Mouse (Mus musculus) layer of hippocampus, adult 9-11 months (tissue): Measurements from ENCODE around the gene Pilra.

ENCODE experiments used
- DNase-seq: peaks from one replicate; pipeline ENCODE4 v3.0.0; 2022

The Pilra gene

DNA sequence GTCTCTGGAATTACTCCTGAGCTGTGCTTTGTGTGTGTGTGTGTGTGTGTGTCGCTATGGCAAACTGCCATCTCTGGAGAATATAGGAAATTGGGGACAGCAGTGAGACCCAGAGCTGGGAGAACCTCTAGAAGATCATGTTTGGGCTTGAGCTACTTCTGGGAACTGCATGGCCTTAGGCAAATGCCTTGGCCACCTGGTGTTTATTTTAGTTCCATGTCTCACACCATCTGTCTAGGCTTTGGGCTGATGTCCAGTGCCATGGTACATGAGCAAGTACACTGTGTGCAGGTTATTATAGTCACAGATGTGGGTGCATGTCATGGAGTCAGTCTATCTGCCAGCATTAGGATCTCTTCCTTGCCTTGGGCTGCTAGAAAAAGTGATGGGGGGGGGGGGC, 13.5 kb downstream of the Pilra start:
- no peak for DNase-seq

DNA sequence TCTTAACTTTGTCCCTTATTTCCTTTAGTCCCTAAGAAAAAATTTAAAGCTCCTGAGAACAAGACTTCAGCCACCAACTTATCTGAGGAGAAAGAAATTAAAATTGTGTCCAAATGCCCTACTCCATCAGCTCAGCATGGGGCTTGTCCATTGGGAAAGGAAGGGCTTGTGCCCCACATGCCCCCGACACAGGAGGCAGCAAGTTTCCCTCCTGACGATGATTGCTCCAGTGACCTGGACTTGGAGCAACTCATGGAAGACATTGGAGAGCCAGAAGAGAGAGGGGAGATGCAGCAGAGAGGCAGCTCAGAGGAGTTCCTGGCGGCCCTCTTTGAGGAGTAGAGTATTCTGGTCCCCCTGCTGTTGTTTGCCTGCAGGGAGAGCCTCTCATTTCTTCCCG, 14.0 kb downstream of the Pilra start:
- no peak for DNase-seq

DNA sequence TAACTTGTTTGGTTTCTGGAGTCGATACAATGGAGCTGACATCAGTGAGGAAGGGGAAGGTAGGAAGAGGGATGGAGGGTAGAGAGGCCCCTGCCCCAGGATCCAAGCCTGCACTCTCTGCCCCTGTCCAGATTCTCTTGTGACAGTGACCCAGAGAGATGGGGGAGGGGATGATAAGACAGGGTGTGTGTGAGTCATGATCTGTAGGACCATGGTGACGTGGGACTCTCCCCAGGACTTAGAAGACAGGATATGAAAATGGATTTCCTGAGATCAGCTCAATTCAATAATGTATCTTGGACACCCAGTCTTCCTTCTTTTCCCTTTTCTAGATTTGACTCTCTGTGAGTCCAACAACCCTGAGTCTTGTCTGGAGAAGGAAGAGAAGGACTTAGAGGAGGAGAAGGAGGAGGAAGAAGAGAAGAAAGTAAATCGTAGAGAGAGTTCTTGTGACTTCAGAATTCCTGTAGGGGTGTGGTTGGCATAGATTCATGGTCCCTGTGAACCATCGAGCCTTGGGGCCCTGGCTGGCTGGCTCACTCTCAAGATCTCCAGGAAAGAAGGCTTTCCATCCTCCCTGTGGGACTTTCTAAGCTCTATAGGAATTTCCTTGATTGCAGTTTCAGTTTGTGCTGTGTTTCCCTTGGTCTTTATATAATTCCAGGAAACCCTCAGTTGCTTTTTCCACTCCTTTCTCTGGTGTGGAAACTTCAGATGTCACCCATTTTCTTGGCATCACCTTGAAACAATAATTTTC, 18.4 kb downstream of the Pilra start:
- DNase-seq: no peak

DNA sequence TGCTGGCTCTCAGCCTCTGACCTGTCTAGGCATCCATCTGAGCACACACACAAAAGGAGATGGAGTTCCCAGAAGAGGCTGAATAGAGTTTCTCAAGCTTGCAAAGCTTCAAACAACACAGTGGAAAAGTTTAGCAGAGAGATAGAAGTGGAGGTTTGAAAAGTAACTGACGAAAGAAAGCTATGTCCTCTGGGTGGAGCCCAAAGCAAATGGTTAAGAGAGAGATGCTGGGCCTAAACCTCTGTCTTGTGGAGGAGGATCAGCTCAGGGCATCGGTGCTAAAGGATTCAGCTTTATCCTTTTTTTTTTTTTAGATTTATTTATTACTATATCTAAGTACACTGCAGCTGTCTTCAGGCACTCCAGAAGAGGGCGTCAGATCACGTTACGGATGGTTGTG, 27.8 kb downstream of the Pilra start:
- DNase-seq: no peak

DNA sequence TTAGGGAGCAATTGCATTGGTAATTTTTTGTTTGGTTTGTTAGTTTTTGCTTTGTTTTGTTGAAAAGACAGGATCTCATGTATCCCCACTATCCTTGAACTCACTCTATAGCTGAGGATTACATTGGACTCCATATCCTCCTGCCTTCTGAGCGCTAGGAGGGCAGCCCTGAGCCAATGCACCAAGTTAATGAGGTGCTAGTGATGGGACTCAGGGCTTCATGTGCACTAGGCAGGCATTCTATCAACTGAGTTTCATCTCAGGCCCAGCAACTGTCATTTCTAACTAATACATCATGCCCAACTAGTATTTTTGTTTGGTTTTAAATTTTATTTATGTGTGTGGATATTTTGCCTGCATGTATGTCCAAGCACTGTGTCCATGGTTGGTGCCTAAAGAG, 29.9 kb downstream of the Pilra start:
- no peak for DNase-seq

GRCm38 (mm10) chr5:137800917-137801316, 35.2 kb downstream of the Pilra start:
- no peak for DNase-seq

GRCm38 (mm10) chr5:137796606-137797005, 39.5 kb downstream of the Pilra start:
- DNase-seq: no peak

DNA sequence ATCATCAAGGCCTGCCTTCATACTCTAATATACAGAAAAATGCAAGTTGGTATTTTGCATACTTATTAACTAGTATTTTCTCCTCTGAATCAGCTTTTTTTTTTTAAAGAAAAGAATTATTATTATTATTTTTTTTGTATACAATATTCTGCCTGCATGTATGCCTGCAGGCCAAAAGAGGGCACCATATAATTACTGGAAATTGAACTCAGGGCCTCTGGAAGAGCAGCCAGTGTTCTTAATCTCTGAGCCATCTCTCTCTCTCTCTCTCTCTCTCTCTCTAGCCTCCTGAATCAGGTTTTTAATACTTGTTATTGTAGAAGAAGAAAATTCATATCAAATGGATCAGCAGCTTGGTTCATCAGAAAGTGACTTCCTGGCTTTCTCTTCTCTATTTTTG, 44.5 kb downstream of the Pilra start:
- no peak for DNase-seq

- no peak for DNase-seq
Measured at GRCm38 (mm10) chr5:137788946-137789531, 47.0 kb downstream of the Pilra start.

DNA sequence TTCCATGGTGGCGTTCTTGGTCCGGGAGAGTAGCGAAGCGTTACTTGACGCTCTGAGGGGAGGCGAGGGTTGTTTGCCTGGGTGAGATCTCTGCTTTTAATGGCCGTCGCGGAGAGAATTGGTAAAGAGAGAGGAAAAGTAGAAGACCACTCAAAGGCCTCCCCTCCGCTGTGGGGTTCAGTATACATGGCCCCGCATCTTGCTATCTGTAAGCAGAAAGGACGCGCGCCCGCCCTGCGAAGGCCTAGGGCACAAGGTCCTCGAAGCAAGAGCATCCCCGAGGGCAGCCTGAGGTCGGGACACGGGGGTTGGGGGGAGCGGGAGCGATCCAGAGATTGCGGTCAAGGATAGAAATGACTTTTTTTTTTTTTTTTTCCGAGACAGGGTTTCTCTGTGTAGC, 47.9 kb downstream of the Pilra start:
- DNase-seq: peak; percentile 66

DNA sequence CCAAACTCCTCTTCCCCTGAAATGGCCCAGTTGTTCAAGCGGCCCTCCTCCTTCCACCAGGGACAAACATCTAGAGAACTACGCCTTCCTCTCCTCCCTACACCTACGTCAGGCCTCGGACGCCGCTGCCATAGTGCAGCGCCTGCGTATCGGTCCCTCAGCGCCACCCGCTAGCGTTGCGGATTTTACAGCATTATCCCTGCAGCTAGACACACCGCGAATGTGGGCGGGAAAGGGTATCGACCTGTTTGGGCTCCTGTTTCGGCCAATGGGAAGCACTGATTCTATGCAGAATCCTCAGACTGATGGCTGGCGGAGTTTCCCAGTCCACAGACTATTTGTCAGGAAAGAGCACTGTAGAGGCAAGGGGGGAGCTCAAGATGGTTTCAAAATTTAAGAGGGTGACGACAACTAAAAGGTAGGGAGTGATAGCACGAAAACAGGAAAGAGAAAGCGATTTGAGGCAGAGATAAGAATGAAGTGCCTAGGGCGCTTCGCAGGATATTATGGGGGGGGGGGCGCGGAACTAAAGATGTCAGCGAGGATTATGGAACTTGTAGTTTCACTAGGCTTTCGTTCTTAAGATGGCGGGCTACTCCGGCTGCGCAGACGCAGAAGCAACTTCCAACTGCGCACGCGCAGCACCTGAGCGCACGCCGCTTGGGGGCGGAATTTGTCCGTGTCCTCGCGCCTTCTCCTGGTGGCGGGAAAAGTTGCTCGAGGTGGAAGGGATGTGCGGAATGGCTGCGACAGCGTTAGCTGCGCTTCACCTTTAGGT, 48.7 kb downstream of the Pilra start, which contains the start of the genes Mepce and Zcwpw1:
Mepce (minus strand) TSS at position 505 of the 778 bp plus-strand sequence.
Zcwpw1 (plus strand) TSS at position 648 of the 778 bp plus-strand sequence.
- DNase-seq: peak; percentile 94

DNA sequence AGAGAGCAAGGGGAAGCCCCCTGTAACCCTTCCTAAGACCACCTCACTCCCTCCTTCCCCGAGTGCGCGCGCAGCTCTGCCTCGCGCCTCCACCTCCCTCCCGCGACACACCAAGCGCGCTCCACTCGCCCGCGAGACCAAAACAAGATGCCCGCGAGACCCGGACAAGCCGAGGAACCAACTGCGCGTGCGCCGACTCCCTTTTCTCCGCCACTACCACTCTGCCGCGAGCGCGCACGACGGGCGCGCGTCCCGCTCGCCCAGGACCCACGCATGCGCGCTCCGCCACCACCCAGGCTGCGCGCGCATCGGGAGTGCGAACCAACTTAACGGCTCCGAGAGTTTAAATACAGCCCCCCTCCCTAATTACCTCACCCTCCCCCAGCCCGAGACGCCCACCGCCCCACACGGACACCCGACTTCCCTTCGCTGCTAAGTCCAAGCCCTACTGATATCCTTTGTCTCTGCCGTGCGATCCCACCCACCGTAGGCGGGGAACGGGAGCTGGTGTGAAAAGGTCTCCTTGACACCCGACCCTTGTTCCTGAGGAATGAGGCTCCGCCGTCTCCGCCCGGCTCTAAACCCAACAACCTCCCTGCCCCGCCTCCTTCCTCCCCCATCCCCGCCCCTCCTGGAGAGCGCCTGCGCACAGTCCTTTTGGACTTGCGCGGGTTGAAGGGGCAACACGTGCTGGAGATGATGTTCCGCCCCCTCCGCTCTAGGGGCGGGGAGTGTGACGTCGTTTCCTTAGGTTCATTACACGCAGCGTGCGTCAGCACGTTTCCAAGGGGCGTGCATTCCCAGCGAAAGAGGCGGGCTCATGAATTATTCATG, 49.8 kb downstream of the Pilra start:
- DNase-seq: peak; percentile 100

GRCm38 (mm10) chr5:137785164-137786031, 50.7 kb downstream of the Pilra start:
- DNase-seq: no peak

DNA sequence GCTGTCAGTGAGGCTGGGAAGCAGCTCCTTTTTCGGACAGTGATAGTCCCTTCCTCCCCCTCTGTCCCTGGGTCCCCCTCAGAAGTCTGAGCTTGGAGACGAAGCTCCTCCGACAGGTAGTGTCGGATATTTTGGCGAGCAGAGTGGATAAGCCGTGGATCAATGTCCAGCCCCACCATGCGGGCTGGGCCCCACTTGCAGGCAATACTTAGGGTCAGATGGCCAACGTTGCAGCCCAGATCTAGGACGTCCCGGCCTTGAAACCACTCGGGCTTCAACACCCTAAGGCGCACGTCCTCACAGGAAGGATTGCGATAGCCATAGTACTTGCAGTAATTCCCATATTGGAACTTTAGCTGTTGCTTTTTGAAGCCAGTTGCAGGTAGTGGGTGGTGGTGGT, 51.5 kb downstream of the Pilra start:
- no peak for DNase-seq

DNA sequence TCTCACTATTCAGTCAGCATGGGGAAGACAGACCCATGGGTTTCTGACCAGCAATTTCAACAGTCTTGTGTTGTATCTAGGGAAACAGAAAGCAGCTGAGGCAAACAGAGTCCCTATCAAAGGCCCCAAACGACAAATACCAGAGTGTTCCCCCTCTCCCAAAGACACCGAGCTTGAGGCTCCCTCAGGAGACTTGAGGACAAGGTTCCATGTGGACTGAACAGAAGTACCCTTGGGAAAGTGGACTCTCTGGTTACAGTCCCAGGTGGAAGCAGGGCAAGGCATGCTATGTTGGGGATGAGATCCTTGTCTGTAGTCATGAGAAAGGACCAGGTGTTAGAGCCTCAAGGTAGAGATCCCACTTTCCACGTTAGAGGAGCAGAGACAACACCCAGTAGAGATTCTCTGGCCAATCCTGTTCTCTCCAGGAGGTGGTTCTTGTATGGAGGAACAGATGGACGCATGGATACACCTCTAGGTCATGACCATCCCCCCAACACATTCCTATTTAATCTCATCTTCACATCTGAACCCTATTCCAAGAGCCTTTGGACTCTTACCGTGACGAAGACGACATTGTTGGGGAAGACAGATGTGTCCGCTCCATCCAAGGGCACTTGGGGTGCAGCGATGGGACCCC, 52.1 kb downstream of the Pilra start:
- no peak for DNase-seq

DNA sequence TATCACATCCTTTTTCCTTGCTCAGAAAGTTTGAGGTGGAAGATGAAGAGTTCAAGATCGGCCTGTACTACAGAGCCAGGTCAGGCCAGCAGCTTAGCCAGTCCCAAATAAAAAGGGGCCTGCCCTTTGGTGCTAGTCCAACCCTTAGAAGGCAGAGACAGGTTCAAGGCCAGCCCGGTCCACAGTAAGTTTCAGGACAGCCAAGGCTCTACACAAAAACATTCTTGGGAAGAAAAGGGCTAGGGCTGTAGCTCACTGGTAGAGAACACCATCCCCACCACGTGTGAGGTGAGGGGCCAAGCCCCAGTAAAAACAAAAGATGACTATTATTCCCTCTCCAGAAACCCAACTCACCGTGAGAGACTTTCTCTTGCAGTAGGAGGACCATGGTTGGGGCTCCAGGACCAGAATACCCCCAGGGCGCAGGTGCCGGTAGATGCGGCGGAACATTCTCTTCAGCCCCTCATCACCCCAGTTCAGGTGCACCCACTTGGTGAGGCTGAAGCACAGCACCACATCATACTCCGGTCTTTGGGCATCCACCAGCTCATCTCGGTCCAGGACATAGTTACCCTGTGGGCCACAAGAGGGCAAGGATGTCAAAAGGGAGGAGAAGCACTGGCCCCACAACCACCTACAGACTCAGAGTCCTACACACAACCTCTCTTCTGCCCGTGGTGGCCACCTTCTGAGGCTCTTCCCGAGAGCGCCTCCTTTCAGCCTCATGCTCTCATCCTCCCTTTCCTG, 53.1 kb downstream of the Pilra start:
- no peak for DNase-seq

DNA sequence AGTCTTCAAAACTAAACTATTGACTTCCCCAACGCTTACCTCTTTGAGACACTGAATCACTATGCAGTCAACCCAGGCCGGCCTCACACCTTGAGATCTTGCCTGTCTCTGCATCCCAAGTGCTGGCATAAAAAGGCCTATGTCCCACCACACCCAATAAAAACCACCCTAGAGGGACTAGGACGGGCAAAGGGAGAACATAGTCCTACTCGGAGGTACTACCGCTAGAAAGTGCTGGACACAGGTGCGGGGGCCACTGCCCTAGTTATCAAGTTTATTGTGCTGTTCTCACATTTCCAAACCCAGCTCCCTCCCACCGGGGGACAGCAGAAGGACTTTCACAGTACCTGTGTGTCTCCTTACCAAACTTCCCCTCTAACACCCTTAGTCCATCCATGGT, 54.4 kb downstream of the Pilra start:
- no peak for DNase-seq

DNA sequence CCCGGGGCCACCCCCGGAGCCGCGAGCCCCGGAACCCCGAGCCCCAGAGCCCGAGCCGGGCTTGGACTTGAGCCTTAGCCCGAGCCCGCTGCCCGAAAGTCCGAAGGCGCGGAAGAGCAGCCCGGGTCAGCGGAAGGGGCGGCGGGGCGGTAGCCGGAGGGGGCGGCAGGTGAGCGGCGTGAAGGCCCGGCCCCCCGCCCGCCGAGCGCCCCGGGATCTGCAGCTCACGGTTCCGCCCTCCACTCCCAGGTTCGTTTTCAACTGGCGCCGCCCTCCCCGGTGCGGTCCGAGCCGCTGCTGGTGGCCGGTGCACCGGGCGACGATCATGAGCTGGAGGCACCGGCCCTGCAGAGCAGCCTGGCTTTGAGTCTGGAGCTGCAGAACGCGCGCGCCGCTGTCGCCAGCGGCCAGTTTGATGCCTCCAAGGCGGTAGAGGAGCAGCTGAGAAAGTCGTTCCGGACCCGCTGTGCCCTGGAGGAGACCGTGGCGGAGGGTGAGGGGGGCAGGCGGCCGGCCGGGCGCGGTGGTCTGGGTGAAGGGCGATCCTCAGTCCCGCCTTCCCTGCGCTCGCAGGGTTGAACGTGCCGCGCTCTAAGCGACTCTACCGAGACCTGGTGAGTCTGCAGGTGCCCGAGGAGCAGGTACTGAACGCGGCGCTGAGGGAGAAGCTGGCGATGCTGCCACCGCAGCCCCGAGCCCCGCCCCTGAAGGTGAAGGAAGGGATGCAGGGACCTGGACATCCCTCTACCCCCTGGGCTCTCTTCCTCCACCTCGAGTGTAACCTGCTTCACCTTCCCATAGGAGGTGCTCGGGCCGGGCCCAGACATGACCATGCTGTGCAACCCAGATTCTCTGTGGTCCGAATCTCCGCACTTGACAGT, 56.8 kb downstream of the Pilra start:
- DNase-seq: no peak

GRCm38 (mm10) chr5:137778635-137779034, 57.4 kb downstream of the Pilra start, which contains the start of gene Ppp1r35:
Ppp1r35 (plus strand) TSS chr5:137778849.
- DNase-seq: peak; percentile 96
